Mouse (Mus musculus) telencephalon, adult 2 months (tissue): ENCODE results near the gene Plch2.
A peak's percentile ranks its signal among the peaks of the same experiment; 100 is the strongest.

Source experiments
- DNase-seq: peaks from one replicate; pipeline ENCODE4 v3.0.0-alpha.2; 2011; ENCODE audit warnings: low read depth, low spot score

The Plch2 gene

GRCm38 (mm10) chr4:154994876-154995275 lies 61.7 kb downstream of the Plch2 start:
- no peak for DNase-seq

- DNase-seq = no peak
These were observed 69.8 kb downstream of the Plch2 start for GRCm38 (mm10) chr4:154986750-154987149.

- no peak for DNase-seq
These were observed 70.5 kb downstream of the Plch2 start for GRCm38 (mm10) chr4:154986096-154986495.

DNA sequence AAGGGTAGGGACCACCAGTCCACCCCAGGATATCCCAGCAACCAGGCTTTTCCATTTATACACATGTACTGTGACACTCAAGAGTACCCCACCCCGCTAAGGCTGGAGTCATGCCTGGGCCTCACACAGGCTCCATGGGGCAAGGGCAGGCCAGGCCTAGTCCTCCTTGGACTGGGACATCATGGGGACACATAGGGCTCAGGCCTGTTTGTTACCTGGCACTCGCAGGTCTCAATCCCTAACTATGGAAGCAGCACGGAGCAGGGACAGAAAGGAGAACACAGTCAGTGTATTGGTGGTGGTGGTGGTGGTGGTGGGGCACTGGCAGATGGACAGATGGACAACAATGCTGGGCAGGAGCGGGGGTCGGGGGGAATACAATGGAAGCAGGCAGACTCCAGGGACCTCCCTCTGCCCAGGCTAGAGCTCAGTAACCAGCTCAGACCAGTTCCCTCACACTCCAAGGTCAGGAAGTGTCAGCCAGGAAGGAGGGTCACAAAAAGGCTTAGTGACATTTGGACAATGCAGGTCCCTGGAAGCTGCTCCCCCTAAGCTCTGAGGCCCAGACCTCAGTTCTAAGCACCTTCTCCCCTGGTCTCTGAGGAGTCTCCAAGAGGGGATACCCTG lies 71.3 kb downstream of the Plch2 start:
- DNase-seq = no peak

GRCm38 (mm10) chr4:154983767-154984166 lies 72.8 kb downstream of the Plch2 start:
- DNase-seq = no peak

DNA sequence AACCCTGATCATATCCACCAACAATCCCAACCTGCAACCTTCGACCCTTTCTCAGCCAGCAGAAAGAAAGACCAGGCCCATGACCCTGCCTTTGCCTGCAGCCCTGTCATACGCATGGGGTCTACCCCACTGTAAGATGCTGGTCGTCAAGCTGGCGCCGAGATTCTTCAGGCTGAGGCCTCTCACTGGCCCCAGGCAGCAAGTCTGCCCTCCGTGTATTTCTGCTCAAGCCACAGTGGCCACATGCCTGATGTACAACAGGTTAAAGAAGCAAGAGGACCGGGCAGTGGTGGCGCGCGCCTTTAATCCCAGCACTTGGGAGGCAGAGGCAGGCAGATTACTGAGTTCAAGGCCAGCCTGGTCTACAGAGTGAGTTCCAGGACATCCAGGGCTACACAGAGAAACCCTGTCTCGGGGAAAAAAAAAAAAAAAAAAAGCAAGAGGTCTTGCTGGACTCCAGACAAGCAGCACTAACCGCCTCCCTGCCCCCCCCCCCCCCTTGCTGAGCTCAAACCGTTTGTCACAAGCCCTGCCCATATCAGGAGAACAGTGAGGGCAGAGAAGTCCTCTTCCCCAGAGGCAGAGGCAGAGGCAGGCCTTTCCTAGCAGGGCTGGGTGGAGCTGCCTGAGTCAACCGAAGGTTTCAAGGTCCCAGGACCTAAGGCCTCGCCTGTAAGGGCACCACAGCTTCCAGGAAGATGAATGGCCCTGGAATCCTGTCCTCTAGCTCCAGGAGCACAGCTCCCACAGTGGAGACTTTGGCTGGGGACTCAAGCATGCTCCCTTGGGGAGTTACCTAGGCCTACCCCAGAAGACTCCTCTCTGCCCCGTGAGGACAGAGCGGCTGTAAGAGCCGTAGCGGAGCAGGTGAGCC lies 74.1 kb downstream of the Plch2 start:
- no peak for DNase-seq

DNA sequence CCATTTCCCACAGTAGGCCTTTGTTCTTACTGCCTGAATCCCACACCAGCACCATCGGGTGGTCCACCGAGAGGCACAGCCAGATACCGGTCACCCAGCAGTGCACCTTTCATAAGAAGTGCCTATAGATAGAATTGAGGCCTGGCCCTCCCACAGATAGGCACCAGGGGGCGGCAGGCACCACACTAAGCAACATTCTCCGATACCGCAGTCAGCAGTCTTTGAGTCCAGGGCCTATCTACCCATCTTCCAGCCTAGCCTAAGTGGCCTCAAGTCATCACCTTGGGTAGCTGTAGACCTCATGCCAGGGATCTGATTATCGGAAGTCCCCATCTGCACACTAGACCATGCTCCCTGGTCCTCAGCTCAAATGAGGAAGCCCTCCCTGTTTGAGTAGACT lies 75.1 kb downstream of the Plch2 start:
- no peak for DNase-seq

- DNase-seq = no peak
These were observed 75.5 kb downstream of the Plch2 start for GRCm38 (mm10) chr4:154981076-154981475.

DNA sequence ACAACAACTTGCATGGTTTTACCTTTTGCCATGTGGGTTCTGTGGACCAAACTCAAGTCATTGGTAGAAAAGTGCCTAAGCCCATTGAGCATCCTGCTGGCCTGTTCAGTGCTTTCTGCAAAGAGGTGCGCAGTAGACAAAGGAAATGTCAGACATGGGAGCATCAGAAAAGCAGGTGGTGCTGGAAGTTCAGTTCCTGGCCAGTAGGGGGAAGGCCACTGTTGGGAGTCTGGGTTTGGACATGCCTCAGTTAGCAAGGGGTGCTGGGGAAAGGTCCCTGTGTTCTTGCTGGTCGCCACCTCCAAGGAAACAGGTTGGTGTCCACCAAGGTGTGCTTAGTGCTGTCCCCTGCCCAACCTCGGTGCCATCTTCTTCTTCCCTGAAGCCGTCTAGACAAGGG lies 76.5 kb downstream of the Plch2 start:
- DNase-seq = no peak

- no peak for DNase-seq
These were observed 82.4 kb downstream of the Plch2 start for GRCm38 (mm10) chr4:154974163-154974611.

GRCm38 (mm10) chr4:154972546-154972945 lies 84.0 kb downstream of the Plch2 start:
- no peak for DNase-seq

DNA sequence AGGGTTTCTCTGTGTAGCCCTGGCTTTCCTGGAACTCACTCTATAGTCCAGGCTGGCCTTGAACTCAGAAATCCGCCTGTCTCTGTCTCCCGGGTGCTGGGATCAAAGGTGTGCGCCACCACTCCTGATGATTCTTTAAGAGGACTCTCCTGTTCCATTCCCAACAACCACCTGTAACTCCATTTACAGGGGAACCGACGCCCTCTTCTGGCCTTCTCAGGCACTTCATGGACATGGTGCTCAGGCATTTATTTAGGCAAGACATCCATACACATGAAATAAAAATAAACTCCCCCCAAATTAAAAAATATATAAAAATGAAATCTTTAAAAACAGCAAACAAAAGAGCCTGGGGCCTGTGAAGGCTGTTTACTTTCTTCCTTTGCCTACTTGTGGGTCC lies 89.4 kb downstream of the Plch2 start:
- DNase-seq = no peak

DNA sequence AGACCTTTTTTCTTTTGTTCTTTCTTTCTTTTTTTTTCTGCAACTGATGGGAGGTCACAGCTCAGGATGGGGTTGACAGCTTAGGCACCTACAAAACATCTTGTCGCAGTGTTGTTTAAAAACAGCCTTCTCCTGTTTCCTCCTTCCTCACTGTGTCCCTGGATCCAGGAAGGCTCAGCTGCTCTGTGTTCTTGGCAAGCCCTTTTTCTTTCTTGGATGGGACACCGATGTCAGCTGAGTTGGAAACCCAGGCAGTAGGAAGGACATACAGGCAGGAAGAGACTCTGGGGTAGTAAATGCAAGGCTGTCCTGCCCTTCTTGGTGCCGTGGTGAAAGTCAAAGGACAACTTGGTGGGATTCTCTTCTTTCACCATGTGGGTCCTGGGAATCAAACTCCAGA lies 90.7 kb downstream of the Plch2 start:
- no peak for DNase-seq

GRCm38 (mm10) chr4:154964581-154965235 lies 91.9 kb downstream of the Plch2 start:
- DNase-seq = no peak

GRCm38 (mm10) chr4:154963901-154964580 lies 92.5 kb downstream of the Plch2 start, which contains the start of gene Pank4:
Pank4 (plus strand) TSS chr4:154964123.
- DNase-seq = peak; percentile 88

- DNase-seq = no peak
These were observed 93.3 kb downstream of the Plch2 start for GRCm38 (mm10) chr4:154963190-154963836.

- no peak for DNase-seq
These were observed 93.9 kb downstream of the Plch2 start for GRCm38 (mm10) chr4:154962683-154963082.

DNA sequence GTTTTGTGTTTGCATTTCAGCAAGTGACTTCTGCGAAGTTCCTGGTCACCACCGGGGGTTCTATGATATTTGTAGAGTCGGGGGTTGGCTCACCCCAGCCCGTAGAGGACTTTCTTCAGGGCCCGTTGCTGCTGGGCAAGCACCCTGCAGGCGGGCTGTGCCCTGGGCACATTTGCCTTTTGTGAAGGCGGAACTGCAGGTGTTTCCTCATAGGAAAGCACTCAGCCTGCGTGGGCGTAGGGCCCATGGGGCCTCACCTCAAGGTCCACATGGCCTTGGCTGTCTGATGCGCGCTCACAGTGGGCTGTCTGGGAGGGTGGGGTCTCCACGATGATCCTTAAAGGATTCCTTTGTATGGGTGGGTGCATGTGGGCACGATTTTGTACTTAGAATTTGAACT lies 94.7 kb downstream of the Plch2 start:
- DNase-seq = no peak

GRCm38 (mm10) chr4:154961226-154961738 lies 95.3 kb downstream of the Plch2 start:
- no peak for DNase-seq

GRCm38 (mm10) chr4:154960690-154961225 lies 95.8 kb downstream of the Plch2 start, which contains the start of gene Hes5:
Hes5 (plus strand) TSS chr4:154960923.
- DNase-seq = no peak
